Mouse (Mus musculus): ENCODE results near the gene Cxadr.

DNA sequence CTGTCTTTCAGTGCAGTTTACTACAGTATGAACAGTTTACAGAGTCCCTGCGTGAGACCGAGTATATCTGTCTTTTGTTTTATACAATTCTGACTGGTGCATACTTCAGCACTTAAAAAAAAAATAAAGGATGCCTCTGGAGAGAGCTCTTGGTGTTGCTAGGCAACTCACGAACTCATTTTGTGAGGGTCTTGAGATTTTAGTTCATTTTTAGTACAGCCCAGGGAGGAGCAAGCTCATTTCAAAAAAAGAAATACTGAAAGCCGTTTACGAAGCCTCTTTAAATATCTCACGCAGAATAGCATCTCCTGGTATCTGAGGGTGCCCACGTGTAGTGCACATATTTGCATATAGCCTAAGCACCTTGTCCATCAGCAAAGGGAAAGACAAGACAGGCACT is 20.9 kb downstream of the Cxadr start:
- no peak for TF ChIP-seq CTCF (IDR thresholded peaks at IDR 0.05 in 2 of 3, conservative IDR thresholded peaks at IDR 0.05 in 1 of 3; ENCODE audit: control insufficient read depth in 1 of 3, insufficient read depth in 1 of 3, low read depth in 2 of 3, low read length in 3 of 3, poor library complexity in 1 of 3, severe bottlenecking in 1 of 3)
- TF ChIP-seq POLR2A (IDR thresholded peaks at IDR 0.05; ENCODE audit: control insufficient read depth in 1 of 2, insufficient read depth in 1 of 2, low read depth in 1 of 2, low read length in 2 of 2, poor library complexity in 1 of 2) = no peak
- no peak for TF ChIP-seq GABPA (IDR thresholded peaks at IDR 0.05; ENCODE audit: low read depth, low read length)
- no peak for TF ChIP-seq ETS1 (IDR thresholded peaks at IDR 0.05; ENCODE audit: low read depth, low read length)
- no peak for TF ChIP-seq SIN3A (IDR thresholded peaks at IDR 0.05; ENCODE audit: low read length)
- no peak for TF ChIP-seq MXI1 (IDR thresholded peaks at IDR 0.05; ENCODE audit: low read depth, low read length)
